Mouse (Mus musculus): ENCODE results near the gene Parp2. TPM values are rescaled to one million over a fixed set of nuclear protein-coding genes. Genes with fewer than 3 reads are reported as not detected.
"Not testable (repeated sequence)": the region's sequence is repeated elsewhere in the genome, so short reads cannot be mapped to it uniquely, and the experiment has no call there.

The Parp2 gene
- polyA plus RNA-seq (2017; shearing (Covaris generic)), result 100 to 1,000 TPM; 116 to 117 TPM

DNA sequence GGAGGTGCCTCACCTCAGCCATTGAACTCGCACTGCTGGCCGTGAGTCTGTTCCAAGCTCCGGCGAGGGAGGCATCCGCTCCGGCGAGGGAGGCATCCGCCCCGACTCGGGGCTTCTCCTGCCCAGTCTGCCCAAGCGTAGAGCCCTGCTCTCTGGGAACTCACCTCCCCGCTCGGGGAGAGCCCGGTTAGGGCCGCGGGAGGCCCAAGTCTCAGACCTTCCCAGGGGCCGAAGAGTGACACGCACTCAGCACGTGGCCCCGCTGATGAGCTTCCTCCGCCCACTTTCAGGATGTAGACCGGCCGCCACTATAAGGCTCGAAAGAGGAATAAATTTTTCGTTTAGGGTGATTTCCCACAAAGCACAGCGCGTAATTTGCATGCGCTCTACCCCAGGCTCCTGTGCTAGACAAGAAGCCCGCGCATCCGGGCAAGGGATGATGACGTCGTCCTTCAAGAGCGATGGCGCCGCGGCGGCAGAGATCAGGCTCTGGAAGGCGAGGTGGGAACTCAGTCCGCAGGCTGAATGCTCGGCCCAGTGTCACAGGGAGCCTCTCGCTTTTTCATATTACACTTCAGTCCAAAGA is at the start of gene Parp2, which contains the start of gene Ccnb1ip1:
Gene Parp2 (plus strand): TSS at position 355 of the 586 bp plus-strand sequence.
Gene Ccnb1ip1 (minus strand): TSS at position 246 of the 586 bp plus-strand sequence.
- peak; percentile 86 for ATAC-seq

DNA sequence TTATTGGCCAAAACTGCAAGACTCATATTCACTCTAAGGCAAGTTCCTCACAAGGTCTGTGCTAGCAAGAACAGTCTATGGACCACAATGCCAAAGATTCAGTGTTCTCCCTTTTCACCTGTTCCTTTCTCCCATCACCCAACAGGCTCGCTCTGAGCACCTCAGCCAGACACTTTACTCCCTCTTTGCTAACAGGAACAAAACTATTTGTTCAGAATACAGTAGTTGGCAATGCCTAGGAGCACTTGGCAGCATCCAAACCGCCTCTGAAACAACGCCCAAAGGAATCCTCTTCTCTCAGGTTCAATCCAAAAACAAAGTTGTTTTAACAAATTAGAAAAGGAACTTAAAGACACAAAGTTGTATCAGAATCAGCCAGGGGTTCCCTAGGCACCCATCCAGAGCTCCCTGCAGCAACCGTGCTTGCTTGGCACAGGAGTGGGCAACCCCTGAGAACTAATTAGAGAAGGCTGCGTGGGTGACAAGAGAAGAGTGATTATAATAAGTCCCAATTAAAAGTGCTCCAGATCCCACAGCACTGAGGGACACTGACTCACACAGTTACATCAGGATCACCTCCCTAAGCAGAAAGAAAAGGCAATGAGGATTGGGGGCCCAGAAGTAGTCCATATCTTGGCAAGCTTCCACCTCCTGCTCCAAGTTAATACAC is 49.1 kb upstream of the Parp2 start:
- no peak for ATAC-seq

DNA sequence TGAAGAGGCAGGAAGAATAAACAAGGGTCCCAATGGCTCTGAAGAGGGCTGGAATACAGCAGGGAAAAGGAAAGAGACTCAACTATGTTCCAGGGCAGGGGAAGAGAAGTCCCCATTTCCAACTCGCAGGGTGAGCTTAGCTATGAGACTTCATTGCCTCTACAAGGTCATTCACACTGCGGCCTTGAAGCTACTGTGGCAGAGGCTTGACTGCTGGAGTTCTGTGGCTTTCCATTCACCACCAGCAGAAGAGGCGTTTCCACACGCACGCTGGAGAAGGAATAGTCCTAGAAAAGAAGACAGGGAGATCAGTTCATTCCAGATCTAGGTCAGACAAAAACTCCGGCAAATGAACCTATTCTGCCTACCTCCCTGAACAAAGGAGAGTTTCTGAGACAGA is 41.9 kb upstream of the Parp2 start:
- ATAC-seq, result no peak

DNA sequence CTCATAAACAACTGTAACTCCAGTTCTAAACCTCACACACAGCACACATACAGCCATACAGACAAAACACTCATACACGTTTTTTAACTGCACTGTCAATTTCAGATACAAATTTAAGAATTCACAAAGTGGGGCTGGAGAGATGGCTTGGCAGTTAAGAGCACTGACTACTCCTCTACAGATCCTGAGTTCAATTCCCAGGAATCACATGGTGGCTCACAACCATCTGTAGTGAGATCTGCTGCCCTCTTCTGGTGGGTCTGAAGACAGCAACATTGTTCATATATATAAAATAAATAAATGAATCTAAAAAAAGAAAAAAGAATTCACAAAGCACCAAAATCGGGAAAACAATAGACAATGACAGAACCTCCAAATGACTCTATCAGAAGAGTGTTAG is 36.3 kb upstream of the Parp2 start:
- ATAC-seq, result no peak

DNA sequence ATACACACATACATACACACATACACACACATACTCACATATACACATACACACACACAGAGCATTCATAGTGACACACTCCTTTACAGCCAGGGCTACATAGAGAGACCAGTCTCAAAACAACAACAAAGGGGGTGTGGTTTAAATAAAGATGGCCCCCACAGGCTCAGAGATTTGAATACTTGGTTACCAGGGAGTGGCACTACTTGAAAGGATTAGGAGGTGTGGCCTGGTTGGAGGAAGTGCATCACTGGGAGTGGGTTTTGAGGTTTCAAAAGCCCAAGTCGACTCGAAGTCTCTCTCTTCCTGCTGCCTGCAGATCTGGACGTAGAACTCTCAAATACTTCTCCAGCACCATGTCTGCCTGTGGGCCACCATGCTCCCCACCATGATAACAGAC is 25.5 kb upstream of the Parp2 start:
- no peak for ATAC-seq

DNA sequence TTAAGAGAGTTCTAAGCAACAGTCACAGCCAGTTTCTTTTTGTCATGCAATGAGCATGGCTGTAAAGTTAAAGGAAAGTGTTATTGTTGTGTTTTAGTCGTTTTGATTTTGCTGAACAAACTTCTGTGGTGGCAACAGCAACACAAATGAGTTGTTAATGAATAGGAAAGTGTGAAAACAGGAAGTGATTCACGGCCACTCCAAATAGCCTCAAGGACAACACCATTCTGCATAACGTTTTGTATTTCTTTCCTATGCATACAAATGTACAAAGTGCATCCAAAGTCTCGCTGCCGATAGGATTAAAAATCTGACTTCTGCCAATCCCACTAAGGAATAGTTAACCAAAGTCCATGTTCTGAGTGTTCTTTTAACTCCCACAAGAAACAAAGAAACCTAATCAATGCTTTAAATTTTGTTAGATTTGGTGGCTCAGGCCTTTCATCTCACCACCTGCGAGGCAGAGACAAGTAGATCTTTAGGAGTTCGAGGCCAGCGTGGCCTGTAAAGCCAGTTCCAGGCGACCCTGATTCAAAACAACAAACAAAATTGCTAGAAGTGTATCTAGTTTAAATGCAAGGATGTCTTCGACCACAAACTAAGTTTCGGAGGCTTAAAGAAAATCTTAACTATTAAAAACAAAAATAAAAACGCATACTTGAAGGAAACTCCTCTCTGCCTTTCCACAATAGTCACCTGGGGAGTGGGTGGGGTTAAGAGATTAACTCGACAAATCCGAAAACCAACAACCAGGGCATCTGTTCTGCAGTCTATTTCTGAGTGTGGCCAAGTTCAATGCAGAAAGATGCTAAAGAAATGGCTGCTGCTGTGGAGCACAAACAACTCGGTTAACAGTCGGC is 23.0 kb upstream of the Parp2 start:
- no peak for ATAC-seq

DNA sequence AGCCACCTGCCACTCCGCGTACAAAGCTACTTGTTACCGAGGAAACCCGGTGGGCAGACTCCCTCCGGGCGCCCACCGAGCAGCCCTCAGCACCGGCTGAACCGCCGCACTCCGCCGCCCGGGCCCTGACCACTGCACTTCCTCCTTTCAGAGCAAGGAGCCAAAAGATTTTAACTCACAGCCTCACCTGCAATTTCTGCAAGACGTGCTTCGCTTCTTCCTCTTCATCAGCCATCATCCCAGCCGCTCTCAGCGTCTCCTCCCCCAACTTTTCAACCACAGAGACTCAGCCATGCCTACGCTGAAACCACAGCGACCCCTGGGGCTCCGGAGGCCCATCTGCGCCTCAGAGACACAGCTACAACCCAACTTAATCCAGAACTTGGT is 22.4 kb upstream of the Parp2 start, which contains the start of gene Ttc5:
Gene Ttc5 (minus strand): TSS at position 269 of the 387 bp plus-strand sequence.
- ATAC-seq, result peak; percentile 99

DNA sequence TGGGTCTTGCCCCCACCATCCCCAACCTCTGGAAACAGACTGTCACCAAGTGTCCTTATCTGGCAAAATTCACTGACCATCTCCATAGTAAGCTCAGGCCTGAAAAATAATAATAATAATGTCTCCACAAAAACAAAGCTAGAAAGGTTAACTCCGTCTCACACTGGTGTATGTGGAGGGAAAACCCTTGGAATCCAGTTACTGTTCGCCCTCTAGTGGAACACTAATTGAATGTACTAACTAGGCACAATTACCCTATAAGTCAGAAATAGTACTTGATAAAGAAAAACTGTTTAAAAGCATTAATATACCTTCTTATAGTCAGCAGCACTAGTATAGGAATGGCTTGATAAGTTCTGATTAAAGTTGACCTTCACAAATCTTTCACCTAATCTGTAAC is 19.5 kb upstream of the Parp2 start:
- no peak for ATAC-seq

DNA sequence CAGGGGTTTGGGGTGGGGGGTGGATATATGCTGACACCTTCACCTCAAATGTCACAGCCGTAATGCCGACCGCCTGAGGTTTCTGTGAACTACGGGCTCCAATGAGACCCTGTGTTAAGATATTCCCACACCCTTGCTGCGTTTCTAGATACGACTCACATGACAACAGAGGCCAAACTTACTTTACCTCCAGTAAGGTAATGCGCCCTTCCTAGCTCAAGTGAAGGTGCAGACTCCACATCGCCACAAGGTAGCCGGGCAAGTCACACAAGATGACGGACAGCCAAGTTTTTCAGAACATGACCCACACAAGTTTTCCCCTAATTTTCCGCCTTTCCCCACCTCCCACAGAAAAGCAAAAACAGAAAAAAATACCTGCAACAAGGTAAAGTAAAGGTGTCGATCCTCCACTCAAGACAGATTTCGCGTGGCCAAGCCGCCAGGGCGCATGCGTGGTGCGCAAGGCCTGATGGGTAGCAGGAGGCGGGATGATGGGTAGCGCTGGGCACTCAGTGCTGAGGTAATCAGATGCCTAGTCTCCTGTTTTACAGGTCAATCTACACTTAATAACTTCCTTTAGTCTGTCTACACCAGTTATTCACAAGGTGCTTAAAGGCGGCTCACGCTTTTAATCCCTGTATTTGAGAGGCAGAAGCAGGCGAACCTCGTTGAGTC is 12.2 kb upstream of the Parp2 start:
- ATAC-seq, result no peak

DNA sequence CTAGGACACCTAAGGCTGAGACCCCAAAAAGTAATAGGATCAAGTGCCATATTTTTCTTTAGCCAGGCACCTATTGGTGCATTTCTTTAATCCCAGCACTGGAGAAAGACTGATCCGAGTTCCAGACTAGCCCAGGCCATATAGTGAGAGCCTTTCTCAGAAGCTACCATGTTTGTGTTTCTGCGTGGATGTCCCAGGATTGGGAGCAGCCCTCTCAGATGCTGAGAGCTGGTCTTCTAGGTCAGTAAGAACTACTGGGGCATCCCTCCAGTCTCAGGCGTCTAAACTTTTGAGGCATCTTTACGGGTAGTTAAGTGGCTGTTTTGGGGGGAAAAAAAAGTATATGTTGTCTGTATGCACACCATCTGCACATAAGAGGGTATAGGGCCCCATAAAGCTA is 11.7 kb upstream of the Parp2 start:
- no peak for ATAC-seq

DNA sequence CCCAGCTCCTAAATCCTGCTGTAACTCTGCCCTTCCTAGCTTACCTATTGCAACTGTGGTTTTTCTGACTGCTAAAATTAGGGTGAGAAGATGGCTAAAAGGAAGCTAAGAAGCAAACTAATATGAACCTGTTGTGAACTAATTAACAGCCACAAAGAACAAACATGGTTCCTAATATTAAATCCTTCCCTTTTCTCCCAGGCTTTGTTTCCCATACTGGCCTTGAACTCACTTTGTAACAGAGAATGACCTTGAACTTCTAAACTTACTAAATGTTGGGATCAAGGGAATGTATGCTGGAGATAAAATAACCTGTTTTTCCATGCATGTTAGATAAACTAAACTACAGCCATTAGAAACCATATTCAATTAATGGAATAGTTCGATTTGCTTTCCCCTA is 11.2 kb upstream of the Parp2 start:
- ATAC-seq, result no peak

DNA sequence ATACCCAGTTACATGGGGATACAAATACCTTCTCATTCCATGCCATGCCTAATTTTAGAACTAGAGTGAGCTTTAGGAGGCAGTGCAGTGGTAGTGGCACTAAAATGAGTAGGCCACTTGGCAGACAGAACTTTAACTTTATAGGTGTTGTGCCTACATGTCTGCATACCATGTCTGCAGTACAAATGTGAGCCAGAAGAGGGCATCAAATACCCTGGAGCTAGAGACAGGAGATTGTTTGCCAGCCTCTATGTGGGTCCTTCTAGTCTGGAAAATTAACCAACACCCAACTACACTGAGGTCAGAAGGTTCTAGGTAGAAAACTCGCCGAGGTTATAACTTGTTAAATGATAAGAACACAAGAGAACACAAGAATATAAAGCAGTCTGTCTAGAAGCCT is 9.1 kb upstream of the Parp2 start:
- ATAC-seq, result peak; percentile 47

DNA sequence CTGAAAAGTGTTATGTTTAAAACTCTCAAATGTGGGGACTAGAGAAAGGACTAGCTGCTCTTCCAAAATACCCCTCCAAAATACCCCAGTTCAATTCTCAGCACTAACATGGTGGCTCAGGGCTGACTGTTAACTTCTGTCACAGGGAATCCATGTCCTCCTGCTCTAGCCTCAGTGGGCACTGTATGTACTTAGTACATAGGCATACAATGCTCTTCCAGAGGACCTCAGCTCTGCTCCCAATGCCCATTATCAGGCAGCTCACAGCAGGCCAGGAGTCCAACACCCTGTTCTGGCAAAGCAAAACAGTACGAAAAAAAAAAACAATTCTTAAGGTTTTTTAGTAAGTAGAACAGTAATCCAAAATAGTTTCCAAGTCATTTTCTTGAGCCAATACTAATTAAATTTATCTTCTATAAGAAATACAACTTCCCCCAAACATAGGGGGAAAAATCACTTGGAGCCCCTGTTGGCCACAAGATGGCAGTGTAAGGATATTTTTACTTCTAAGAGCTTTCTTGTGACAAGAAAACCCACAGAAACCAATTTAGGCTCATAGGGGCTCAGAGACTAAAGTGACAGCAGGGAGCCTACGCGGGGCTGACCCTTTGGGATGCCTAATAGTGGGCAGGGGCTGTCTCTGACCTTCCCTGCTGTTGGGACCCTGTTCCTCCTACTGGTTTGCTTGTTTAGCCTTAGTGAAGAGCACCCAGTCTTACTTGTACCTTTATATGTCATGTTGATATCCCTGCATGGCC is 8.0 kb upstream of the Parp2 start:
- peak; percentile 77 for ATAC-seq

DNA sequence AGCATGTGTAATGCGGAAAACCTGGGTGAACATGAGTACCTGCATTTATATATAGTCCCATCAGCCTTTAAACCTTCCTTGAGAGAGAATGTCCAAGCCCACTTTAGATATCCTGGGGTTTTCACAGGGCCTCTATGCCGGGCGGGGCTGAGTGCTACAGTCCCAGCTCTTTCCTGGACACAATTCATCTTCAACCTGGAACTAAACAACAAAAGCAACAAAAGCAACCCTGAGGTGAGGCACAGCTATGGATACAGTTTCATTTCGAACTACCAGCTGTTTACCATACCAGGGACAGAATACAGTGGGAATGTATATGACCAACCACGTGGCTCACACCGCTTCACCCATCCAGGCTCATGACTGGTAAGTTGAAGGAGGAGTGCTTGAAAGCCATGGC is 5.2 kb upstream of the Parp2 start:
- no peak for ATAC-seq

DNA sequence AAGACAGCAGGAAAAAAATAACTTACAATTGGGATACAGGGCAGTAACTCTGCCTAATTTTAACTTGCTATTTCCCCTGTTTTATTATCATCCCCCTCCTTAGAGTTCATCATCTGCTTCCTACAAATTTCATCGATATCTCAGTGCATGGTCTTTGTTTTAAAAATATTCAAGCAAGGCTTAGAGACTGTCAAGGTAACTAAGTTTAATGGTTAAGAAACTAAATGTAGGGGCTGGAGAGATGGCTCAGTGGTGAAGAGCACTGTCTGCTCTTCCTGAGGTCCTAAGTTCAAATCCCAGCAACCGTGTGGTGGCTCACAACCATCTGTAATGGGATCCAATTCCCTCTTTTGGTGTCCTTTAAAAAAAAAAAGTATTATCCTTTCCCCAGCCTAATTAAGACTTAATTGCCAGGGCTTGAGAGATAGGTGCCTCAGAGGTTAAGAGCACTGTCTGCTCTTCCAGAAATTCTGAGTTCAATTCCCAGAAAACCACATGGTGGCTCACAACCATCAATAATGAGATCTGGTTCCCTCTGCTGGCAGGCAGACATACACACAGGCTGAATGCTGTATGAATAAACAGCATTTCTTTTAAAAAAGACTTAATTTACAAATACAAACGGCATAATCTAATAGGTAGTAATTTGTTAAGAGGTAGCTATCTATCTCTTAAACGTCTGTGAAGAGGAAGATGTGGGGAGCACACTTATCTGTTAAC is 4.6 kb upstream of the Parp2 start:
- ATAC-seq, result no peak

DNA sequence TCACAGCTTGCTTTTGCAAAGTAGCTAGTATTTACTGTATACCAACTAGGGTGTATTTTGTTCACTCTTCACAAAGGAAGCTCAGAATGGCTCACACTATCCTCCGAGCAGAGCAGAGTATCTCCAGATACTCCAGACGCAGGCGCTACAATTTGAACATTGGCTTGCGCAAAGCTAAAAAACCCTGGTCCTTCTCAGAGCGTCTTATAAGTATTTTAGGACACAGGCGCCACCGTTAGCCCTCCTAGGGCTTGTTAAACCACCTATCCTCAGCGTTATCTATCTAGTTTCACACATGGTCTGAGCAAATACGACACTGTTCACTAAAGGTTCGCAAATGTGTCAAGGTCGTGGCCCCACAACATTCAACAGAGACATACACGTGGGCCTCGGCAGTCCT is 3.0 kb upstream of the Parp2 start:
- ATAC-seq, result no peak

DNA sequence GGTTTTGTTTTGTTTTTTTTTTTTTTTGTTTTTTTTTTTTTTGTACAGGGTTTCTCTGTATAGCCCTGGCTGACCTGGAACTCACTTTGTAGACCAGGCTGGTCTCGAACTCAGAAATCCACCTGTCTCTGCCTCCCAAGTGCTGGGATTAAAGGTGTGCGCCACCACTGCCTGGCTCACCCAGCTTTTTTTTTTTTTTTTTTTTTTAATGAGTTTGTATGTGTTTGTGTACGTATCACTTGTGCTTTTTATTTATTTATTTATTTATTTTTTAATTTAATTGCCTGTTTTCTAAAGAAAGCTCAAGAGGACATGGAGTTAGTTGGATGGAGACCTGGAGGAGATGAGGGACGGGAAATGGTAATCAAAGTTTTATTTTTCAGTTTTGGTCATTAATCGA is 1.2 kb upstream of the Parp2 start:
- ATAC-seq, result not testable (repeated sequence)

DNA sequence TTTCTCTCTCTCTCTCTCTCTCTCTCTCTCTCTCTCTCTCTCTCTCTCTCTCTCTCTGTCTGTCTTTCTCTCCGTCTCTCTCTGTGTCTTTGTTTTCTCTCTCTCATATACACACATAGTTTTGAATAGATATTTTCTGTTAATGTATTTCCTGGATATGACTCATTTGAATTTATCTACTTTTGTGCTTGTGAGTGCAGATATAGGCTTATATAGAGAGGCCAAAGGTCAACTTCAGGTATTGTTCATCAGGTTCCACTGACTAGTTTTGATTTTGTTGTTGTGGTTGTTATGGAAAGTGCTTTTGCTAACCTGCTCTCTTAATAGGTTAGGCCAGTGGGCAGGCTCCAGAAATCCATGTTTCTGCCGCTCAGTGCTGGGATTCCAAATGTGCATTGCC is 5.4 kb downstream of the Parp2 start:
- no peak for ATAC-seq

DNA sequence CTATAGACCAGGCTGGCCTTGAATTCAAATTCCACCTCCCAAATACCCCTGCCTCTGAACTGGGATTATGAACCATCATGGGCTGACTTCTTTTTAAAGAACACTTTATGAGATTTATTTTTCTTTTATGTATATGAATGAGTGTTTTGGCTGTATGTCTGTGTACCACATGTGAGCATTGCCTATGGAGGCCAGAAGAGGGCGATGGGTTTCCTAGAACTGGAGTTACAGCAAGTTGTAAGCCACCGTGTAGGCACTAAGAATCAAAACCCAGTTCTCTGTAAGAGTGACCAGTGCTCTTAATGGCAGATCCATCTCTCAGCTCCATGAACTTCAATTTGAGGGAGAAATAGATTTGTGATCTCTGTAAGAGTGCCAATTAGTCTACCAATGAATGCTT is 15.6 kb downstream of the Parp2 start:
- no peak for ATAC-seq

DNA sequence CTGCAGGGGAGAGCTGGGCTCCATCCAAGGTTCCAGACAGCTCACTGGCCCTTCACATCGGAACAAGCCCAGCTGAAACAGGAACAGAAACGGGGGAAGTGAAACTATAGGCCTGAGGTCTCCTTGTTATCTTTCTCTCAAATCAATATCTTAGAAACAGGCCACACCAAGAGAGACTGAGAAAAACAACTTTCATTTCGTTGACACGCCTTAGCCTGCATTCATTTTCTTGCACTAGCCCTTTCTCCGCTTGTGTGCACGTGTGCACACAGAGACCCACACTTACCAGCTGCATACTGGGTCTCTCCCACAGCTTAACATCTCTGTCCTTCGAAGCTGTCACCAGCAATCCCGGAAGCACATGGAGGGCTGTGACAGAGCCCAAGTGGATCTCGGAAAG is 16.6 kb downstream of the Parp2 start:
- ATAC-seq, result peak; percentile 77

DNA sequence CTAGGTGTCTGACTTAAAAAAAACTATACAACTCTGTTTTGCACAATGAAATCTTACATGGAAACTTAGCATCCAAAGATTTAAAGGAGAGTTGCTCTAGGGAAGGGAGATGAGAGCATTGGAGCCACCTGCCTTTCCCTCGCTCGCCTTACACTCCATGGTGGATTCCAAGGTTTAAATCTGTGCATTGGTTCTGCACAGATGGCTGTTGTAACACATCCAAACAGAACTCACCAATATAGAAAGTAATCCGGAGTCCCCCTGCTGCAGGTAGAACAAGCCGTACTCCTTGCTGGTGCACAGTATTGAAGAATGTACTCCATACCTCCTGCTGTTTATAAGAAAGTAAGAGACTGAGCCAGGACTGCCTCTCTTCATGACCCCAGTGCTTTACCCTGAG is 18.9 kb downstream of the Parp2 start:
- no peak for ATAC-seq

DNA sequence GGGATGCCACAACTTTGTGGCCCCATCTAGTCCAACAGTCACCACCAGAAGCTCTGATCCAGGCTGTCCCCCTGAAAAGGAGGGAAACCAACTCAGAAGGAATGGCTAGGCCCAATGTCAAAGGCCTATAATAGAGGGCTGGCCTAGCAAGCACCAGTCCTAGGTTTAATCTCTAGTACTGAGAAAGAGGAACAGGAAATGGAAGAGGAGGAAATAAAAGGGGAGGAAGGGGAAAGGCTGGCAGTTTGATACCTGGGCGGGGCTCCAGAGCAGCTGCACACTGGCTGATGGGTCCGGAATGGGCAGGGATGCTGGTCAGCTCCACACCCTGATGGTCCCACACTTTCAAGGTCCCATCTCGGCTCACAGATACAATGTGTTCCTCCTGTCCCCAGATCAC is 22.2 kb downstream of the Parp2 start:
- ATAC-seq, result no peak
